Mouse (Mus musculus) T-helper 2 cell (primary cell): Measurements from ENCODE around the gene Zzz3.

Experiments used
- in situ Hi-C: fragments of 300-600 bp; cut with MboI, MseI; formaldehyde crosslinking; loops from one replicate; pipeline ENCODE4 v1.15.1; 2025; ENCODE audit warnings: high pct_unique_total_duplicates

The Zzz3 gene

DNA sequence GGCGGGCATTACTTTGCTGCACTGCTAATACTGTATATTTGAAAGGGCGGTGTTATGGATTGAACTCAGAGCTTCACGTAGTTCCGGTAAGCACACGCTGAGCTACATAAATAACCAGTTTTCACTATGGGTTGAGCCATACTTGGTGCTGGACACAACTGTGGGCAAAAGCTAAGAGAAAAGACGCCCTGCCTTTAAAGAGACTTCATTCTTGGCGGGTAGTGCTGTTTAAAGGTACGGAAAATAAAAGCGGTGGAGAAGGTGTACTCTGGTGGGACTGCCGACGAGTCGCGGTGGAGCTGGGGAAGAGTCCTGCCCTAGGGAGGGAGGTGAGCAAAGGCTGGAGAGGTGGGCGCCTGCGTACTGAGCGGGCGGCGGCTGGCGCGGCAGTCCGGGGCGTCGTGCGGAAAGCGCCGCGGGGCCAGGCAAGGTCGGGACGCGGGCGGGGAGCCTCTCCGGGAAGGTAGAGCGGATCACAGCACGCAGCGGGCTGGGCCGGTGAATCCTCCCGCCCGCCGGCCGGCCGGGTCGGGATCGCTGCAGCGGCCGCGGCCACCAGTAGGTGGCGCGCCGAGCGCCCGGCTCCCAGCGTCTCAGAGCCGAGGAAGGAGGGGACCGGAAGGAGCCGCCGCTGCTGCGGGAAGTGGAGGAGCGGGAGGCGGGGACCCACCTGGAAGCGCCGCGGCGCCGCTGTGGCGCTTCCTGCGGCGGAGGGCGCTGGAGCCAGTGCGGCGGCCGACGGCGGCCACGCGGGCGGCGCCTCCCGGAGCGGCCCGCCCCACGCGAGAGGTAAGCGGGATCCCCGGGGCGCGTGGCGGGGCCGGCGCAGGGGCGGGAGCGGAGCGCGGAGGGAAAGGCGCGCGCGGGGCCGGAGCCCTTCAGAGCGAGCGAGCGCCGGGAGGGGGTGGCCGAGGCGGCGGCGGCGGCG is at the start of gene Zzz3:
Gene Zzz3 (plus strand): TSS at position 124 of the 928 bp plus-strand sequence.
- in situ Hi-C loops, result no loop called here

DNA sequence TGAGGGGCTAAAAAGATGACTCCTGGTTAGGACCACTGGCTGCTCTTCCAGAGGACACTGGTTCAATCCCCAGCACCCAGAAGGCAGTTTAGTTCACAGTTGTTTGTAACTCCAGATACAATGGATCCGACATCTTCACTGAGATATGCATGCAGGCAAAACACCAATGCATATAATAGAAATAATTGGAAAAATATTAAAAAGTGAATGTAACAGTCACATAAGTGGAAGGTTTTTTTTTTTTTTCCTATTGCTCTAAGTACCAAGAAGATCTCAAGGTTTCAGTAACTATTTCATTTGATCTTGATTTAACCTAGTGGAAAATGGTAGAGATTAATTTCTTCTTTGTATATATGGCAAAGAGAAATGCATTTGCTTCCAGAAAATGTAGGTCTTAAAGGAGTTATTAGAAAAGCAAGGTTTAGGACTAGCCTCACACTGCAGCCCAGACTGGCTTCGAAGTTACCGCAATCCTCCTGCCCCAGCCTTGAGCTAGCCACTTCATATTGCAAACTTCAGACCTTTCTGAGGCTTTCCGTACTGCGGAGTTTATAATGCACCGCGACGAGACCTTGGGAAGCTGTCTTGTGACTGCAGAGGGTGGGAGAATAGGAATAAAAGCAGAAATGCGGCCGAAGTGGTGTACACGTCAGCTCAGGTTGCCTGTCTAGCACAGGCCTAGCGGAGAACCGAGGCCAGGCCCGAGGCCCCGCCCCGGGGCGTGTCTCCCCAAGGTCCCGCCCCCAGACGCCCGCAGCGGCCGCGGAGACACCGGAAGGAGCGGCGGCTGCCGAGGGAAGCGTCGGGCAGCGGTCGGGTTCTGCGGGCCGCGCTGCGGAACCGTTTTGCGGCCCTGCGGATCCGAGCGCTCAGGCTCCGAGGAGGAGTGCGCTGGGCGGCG is 49.3 kb upstream of the Zzz3 start, which contains the start of gene Usp33:
Gene Usp33 (plus strand): TSS at position 747 of the 901 bp plus-strand sequence.
- in situ Hi-C loops, result loop anchor here (5.0 kb wide), 1 partner anchor 126 kb away; no protein-coding TSS in a partner anchor

DNA sequence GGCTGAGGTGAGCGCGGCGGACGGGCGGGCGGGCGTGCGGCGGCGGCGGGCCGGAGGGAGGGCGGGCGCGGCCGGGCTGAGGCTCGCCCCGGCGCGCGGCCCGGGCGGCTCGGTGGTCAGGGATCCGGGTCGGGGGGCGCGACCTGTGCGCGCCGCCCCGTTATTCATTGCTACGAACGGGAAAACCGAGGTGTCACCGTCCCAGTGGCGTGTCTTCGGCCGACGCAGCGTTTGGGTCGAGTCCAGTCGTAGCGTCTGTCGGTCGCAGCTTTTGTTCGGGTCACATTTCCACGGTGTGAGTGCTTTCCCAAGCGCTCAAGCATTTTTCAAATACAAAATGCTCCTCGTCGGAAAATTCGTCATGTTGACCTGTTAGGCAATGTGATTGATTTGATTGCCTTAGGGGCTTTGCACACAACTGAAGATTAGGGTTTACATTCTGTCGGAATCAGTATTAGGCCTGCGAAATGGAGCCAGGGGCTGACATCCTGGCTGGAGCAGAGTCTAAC is 48.6 kb upstream of the Zzz3 start:
- in situ Hi-C loops, result loop anchor here (5.0 kb wide), 1 partner anchor 126 kb away; no protein-coding TSS in a partner anchor

DNA sequence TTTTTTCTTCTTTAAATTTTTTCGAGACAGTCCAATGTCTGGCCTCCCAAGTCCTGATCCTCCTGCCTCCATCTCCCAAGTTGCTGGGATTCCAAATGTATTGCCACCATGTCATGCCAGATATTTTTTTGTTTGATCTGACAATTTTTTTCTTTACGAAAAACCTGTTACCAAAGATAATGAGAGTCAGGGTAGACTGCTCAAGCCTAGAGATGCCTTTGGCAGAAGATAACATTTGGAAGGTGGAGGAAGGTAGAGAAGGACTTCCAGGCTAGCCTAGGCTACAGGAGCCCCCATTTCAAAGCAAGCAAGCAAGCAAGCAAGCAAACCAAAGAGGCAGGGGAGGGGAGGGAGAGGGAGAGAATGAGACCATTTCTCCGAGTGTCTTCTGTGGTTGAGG is 48.0 kb upstream of the Zzz3 start:
- in situ Hi-C loops, result loop anchor here (5.0 kb wide), 1 partner anchor 125 kb away; no protein-coding TSS in a partner anchor

DNA sequence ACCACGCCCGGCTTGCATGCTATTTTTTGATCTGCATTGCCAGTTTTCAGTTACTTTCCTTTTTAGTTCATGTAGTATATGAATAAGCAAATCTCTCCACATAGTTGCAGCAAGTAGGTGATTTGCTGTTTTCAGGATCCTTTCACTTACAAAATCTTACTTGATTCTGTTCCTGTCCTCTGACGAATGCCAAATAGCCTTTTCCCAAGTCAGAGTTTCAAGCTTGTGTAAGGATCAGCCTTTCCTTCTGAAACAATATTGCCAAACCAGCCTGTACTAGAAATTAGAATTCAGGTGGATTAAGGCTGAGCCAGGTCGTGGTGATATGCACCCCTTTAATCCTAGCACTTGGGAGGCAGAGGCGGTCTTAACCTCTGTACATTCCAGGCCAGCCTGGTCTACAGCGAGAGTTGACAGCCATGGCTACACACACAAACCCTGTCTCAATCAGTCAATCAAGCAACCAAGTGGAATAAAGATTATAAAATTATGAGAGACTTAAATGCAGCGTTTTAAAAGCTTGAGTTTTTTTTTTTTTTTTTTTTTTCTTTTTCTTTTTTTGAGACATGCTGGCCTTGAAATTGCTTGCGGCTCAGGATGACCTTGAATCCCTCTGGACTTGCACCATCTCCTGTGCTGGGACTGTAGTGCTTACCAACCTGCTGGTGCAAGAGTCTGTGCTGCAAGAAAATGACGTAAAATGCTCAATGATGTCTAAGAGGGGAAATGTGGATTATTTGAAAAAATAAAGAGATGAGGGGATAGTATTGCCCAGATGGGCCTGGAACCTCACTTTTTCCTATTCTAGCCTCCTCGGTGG is 47.1 kb upstream of the Zzz3 start:
- in situ Hi-C loops, result loop anchor here (5.0 kb wide), 1 partner anchor 124 kb away; no protein-coding TSS in a partner anchor

DNA sequence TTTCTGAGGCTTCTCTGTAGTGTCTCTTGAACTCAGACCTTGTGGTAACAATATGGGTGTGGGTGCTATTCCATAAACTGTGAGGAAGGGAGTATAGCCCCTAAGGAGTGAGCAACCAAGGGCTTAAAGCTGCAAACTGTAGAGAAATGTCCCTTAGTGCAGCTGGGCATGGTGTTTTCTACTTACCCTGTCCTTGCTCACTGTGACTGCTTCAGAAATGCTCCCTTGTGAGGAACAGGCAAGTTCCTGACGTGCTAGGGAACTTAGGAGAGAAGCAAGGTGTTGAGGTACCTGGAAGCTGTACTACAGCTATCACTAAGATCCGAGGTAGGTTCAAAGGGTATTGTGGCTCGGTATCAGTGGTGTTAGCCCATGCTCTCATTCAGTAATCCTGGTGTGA is 44.8 kb upstream of the Zzz3 start:
- in situ Hi-C loops, result no loop called here

DNA sequence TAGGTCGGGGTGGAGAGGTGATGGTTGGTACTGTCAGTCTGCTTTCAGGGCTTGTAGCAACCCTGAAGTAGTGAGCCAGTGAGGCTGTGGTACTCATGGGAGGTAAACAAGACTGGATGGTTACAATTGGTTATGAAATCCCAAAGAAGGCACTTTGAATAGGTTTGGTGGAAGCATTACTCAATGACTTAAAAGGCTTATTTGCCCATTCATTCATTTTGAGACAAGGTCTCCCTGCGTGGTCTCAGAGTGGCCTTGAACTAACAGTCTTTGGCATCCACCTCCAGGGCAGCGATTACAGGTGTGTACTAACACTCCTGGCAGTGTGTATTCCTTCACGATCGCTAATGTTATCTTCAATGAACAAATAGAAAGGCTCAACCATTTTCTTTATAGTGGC is 44.3 kb upstream of the Zzz3 start:
- in situ Hi-C loops, result no loop called here

DNA sequence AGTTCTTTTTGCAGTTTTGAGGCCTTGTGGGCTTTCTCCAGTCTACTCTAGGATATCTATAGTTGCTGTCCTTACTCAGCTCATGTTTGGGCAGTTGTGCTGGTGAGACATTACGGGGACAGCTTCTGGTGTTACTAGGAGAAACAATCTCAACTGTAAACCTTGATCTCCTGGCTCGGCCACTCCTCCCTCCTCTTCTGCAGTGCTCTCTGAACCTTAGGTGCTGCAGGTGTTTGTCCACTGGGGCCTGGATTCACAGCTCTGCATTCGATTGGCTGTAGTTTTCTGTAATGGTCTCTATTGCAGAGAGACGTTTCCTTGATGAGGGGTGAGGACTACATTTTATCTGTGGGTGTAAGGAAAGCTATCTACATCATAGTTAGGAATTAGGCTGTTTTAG is 43.0 kb upstream of the Zzz3 start:
- in situ Hi-C loops, result no loop called here

DNA sequence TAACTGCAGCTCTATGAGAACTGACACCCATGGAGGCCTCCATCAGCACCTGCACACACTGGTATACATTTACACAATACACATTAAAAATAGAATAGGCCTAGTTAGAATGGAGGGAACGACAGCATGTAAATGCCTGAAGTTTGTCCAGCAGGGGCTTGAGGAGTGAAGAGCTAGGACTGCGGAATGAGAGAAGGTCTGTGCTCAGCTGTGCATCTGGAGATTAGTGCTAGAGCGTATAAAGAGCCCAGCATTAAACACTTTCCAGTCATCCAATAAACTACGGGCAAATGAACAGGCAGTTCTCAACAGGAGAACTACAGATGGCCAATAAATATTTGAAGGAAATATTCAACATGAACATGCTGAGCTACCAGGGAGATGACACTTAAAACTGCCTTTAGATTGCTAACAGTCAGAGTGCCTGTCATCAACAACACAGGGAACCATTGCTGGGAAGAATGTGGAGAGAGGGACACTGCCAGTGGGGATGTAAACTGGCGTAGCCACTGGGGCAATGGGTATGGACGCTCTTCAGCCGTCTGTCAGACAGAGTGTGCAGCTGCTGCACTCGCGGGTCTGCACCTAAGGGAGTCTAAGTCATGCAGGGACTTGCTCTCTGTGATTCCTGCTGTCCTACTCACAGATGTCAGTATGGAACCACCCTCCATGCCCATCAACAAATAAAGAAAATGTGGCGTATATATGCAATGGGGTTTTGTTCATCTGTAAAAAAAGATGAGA is 41.7 kb upstream of the Zzz3 start:
- in situ Hi-C loops, result no loop called here

DNA sequence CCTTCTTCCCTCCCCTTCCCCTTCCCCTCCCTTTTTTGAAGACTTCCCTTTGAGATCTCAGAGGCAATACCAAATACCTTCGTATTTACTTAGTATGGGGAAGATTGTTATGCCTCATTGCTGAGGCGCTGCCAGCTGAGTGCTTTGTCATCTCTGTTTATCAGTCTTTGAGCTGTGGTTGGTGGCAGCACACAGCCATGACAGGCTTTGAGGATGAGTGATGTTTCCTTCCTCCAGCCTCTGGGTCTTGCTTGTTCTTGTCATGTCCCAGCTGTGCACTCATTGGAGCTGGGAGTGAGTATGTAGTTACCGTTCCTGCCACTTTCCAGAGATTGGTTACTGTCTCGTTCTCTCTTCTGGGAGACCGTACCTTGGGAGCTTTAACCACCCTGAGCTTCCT is 39.9 kb upstream of the Zzz3 start:
- in situ Hi-C loops, result no loop called here

DNA sequence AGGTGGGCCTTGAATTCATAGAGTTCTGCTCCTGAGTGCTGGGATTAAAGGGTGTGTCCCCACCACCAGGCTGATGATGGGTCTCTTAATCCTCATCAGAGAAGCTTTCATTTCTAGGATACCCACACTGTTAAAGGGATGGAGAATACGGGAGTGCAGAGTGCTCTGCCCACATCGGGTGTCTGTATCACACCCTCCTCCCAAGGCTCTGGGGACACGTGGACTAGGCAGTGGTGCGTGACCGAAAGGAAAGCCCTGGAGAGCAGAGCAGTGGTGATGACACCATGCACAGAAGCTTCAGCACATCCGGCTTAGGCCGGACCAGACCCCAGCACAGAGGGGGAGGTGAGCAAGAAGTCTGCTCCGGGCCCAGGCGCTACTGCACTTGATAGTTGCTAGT is 38.5 kb upstream of the Zzz3 start:
- in situ Hi-C loops, result no loop called here

DNA sequence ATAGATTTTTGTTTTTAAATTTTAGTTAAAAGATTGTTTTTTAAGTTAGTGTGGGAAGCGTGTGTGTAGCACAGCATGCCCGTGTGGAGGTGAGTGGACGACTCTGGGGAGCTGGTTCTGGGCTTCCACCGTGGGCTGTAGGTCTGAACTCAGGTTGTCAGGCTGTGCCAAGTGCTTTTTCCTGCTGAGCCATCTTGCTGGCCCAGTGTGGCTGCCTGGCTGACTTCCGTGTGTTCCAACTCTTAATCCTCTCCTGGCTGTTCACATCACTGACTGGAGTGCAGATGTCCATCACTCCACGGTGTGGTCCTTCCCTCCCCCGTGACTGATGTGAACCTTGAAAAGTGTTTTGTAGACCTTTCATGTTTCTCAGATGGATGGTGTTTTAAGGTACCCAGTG is 36.1 kb upstream of the Zzz3 start:
- in situ Hi-C loops, result no loop called here

DNA sequence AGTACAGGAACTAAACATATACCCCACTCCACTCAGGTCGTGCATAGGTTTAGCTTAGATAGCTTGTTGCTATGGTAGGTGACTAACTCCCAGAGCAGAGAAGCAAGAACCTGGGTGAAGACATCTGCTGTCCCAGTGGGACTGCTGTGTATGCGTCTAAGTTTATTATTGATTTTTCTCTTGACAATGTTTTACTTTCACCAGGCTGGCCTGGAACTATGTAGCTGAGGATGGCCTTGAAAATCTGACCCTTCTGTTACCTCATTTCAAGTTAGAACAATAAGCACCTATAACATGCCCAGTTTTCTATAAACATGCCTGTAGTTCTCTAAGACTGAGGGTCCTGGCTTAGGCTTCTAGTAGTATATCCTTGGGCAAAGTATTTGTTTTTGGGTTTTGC is 31.1 kb upstream of the Zzz3 start:
- in situ Hi-C loops, result no loop called here

DNA sequence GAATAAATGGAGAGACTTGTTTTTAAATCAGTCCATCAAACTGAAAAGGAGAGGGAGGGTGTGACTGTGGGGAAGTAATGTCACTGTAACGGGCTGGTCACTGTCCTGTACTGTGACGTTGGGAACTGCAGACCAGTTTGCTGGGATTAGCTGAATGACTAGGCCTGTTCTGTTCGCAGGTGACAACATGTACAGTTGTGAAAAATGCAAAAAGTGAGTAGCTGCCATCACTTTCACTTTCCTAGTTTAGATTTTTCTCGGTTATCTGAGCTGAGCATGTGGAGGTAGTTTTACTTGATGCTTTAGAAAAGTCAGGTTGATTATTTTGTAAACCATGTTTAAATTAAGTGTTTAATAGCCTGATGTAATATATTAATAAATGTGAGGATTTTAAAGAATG is 19.2 kb upstream of the Zzz3 start:
- in situ Hi-C loops, result no loop called here

DNA sequence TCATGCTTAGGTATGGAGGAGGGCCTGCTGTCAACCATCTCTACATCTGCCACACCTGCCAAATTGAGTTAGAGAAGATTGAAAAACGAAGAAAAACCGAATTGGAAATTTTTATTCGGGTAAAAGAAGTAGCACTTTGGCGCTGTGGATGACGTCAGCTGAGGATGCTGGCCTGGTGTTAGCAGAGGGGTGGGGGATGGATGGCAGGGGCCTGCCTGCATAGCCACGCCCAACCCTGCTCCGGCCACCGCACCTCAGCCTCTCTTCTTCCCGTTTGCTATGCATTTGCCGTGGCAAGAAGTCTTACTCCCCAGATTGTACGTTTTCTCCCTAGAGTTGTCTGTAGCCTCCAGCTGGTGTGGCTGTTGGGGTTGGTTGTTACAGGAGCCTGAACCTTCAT is 11.2 kb upstream of the Zzz3 start:
- in situ Hi-C loops, result no loop called here

DNA sequence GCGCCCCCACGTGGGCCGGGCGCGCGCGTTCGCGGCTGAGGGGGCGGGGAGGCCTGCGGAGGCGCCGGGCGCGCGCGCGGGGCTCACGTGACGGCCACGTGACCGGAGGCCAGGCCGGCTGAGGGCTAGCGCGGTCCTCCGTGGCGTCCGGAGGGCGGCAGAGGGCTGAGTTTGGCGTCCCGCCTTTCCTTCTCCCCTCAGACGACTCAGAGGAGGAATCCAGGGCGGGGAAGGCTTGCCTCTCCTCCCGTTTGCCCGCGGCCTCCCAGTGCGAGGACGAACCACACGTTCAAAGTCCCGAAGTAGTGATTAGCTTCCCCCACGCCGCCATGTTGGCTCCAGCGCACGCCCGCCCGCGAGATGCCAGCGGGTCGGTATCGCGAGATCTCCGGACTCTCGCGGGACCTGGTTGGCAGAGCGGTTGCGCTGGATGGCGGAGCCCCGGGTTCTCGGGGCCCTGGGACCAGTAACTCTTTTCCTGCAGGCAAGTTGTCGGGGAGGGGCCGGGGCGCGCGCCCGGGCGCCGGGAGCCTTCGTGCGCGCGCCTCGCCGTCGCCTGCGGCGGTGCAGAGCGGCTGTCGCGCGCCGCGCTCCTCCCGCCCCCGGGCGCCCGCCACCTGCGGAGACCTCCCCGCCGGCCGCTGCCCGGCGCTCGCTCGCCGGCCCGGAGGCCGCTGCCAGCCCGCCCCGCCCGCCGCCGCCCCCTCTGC is 1.2 kb downstream of the Zzz3 start:
- in situ Hi-C loops, result no loop called here

DNA sequence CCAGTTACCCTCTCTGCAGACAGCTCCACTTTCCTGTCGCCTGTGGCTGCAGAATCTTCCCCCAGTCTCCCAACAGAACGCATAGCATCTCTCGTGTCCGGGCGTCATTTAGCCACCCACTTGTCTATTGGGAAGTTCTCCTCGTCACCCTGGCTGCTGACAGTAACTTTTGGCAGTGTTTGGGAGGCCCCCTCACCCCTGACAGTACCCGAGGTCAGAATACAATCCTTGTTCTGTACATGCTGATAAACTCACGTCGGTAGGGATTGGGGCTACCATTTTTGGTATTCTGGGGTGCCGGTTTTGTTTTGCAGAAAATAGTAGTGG is 1.7 kb downstream of the Zzz3 start:
- in situ Hi-C loops, result no loop called here

DNA sequence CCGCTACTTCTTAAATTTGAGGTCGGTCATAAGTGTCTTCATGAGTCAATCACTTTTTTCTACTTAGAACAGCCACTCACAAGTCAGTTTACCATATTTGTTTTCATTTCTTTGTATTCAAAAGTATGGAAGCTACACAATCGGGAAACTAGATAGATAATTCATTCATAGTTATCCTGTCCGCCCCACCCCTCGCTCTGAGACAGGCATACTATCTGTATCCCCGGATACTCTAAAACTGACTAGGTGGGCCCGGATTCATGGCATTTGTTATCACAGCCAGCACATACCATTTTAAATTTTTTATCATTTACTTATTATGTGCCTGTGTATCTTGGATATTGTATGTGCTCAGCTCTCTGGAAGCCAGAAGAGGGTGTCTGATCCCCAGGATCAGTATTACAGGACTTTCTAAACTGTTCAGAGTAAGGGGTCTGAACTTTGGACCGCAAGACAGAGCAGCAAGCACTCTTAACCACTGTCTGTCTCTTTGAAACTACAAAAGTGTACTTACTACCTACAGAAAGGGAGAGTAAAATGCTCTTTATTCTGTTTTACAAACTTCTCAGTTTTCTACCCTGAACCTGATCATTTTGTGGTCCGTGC is 2.2 kb downstream of the Zzz3 start:
- in situ Hi-C loops, result no loop called here

DNA sequence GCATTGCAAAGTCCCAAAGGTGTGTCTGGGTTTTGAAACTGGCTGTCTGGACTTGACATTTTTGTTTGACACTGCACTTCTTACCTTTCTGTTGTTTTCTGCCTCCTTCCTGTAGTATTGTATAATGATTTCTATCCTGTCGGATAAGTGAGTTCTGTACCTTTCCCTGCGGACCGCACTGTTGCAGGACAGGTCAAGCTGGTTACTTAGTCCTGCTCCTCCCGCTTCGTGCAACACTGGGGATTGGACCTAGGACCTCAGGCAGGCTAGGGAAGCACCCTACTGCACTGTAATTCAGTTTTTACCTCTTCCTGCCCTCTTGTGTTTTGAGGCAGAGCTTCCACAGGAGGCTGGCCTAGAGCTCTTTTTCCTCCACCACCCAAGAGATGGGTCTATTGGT is 5.2 kb downstream of the Zzz3 start:
- in situ Hi-C loops, result no loop called here

DNA sequence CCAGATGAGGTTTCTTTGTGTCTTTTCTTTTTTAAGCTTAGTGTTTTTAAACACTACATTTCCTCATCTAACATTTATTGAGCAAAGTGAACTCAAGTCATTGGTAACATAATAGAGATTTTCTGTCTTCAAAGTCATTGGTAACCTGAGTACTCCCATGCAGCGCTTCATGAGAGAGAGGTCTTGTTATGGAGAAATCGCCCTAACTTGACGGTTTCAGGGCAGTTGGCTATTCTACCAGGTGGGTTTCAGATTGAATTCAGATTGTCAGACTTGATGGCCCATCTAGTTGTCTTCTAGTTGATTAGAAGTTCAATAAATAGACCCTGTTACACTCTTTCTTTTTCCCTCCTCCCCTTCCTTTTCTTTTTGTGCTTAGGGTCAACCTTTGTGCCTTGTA is 5.6 kb downstream of the Zzz3 start:
- in situ Hi-C loops, result no loop called here
